Mouse (Mus musculus): ENCODE measurements around the gene Hoxb1. TPM values are rescaled to one million over a fixed set of nuclear protein-coding genes. Genes with fewer than 3 reads are reported as not detected.
A peak's percentile ranks its signal among the peaks of the same experiment; 100 is the strongest.

The Hoxb1 gene
- polyA plus RNA-seq, 2 experiments, result 0.11 TPM; not detected in 1

- no peak overlapping the region for H3K9ac ChIP-seq (ENCODE audit: low read depth, low read length, severe bottlenecking)
- no peak for ATAC-seq (ENCODE audit: low FRiP score, low read depth)
- under 1% methylated on average over 21 of the region's 34 CpGs for WGBS
Observed at GRCm38 (mm10) chr11:96319071-96319902, 46.3 kb upstream of the Hoxb1 start.

GRCm38 (mm10) chr11:96319910-96320309 lies 45.6 kb upstream of the Hoxb1 start:
- ATAC-seq (ENCODE audit: low FRiP score, low read depth) (no peak), DNase-seq (ENCODE audit: low spot score) (no peak)
- Histone ChIP-seq H3K36me3 (ENCODE audit: control insufficient read depth, insufficient read depth, low read length) (no peaks in the 10 kb centered on the region), H3K4me1 (ENCODE audit: control insufficient read depth, insufficient read depth, low read length) (peaks cover 5% of the 10 kb centered on the region), H3K9me3 (ENCODE audit: control insufficient read depth, low read length) (no peaks in the 10 kb centered on the region), H3K27me3 (ENCODE audit: control insufficient read depth, insufficient read depth, low read length) (peaks cover 98% of the 10 kb centered on the region), H3K9ac (ENCODE audit: low read depth, low read length, severe bottlenecking) (no peak overlapping the region), H3K4me3 (replicated peaks; ENCODE audit: low read length) (peak overlapping the region; percentile 21), H3K4me2 (replicated peaks; ENCODE audit: low read depth, low read length, severe bottlenecking) (peak overlapping the region; percentile 43), H3K27ac (replicated peaks; ENCODE audit: low read depth, low read length) (no peak overlapping the region)
- WGBS, result under 1% methylated on average over 29 of the region's 29 CpGs
- TF ChIP-seq POLR2A (IDR thresholded peaks at IDR 0.05; ENCODE audit: borderline replicate concordance, extremely low read depth, insufficient read depth, insufficient read length), result no peak

More at GRCm38 (mm10) chr11:96319071-96319902, 46.3 kb upstream of the Hoxb1 start:
- Histone ChIP-seq H3K27ac (replicated peaks; ENCODE audit: low read depth, low read length) (no peak overlapping the region; the same call in 1 of the 2 replicates), H3K36me3 (ENCODE audit: control insufficient read depth, insufficient read depth, low read length) (no peaks in the 10 kb centered on the region), H3K4me3 (replicated peaks; ENCODE audit: low read length) (peak overlapping the region; percentile 34), H3K4me1 (ENCODE audit: control insufficient read depth, insufficient read depth, low read length) (peaks cover 5% of the 10 kb centered on the region), H3K9me3 (ENCODE audit: control insufficient read depth, low read length) (no peaks in the 10 kb centered on the region), H3K4me2 (replicated peaks; ENCODE audit: low read depth, low read length, severe bottlenecking) (peak overlapping the region; percentile 43), H3K27me3 (ENCODE audit: control insufficient read depth, insufficient read depth, low read length) (peaks cover 98% of the 10 kb centered on the region)
- no peak for DNase-seq (ENCODE audit: low spot score)
- TF ChIP-seq POLR2A (IDR thresholded peaks at IDR 0.05; ENCODE audit: borderline replicate concordance, extremely low read depth, insufficient read depth, insufficient read length), result no peak

- no peak overlapping the region for H3K9ac ChIP-seq (ENCODE audit: low read depth, low read length, severe bottlenecking)
- H3K9me3 ChIP-seq (ENCODE audit: control insufficient read depth, low read length), result no peaks in the 10 kb centered on the region
- TF ChIP-seq POLR2A (IDR thresholded peaks at IDR 0.05; ENCODE audit: borderline replicate concordance, extremely low read depth, insufficient read depth, insufficient read length), result no peak
- ATAC-seq (ENCODE audit: low FRiP score, low read depth) (no peak), DNase-seq (ENCODE audit: low spot score) (no peak)
- no peak overlapping the region for H3K4me3 ChIP-seq (replicated peaks; ENCODE audit: low read length)
- WGBS, result 8% methylated on average over 17 of the region's 17 CpGs
- no peaks in the 10 kb centered on the region for H3K36me3 ChIP-seq (ENCODE audit: control insufficient read depth, insufficient read depth, low read length)
- H3K27ac ChIP-seq (replicated peaks; ENCODE audit: low read depth, low read length), result no peak overlapping the region
- H3K4me1 ChIP-seq (ENCODE audit: control insufficient read depth, insufficient read depth, low read length), result peaks cover 5% of the 10 kb centered on the region
- peaks cover 98% of the 10 kb centered on the region for H3K27me3 ChIP-seq (ENCODE audit: control insufficient read depth, insufficient read depth, low read length)
- 0 out of 2 replicates have a peak overlapping the region, but pooled peaks have one; percentile 43 for H3K4me2 ChIP-seq (replicated peaks; ENCODE audit: low read depth, low read length, severe bottlenecking)
Observed at GRCm38 (mm10) chr11:96320688-96321087, 44.9 kb upstream of the Hoxb1 start.

GRCm38 (mm10) chr11:96321846-96322245 lies 43.7 kb upstream of the Hoxb1 start:
- no peak for DNase-seq (ENCODE audit: low spot score)
- H3K4me3 ChIP-seq (replicated peaks; ENCODE audit: low read length), result no peak overlapping the region
- peaks cover 5% of the 10 kb centered on the region for H3K4me1 ChIP-seq (ENCODE audit: control insufficient read depth, insufficient read depth, low read length)
- no peak for TF ChIP-seq POLR2A (IDR thresholded peaks at IDR 0.05; ENCODE audit: borderline replicate concordance, extremely low read depth, insufficient read depth, insufficient read length)
- no peak overlapping the region for H3K27ac ChIP-seq (replicated peaks; ENCODE audit: low read depth, low read length)
- no peaks in the 10 kb centered on the region for H3K9me3 ChIP-seq (ENCODE audit: control insufficient read depth, low read length)
- H3K4me2 ChIP-seq (replicated peaks; ENCODE audit: low read depth, low read length, severe bottlenecking), result no peak overlapping the region
- H3K9ac ChIP-seq (ENCODE audit: low read depth, low read length, severe bottlenecking), result no peak overlapping the region
- no peak for ATAC-seq (ENCODE audit: low FRiP score, low read depth)
- H3K27me3 ChIP-seq (ENCODE audit: control insufficient read depth, insufficient read depth, low read length), result peaks cover 98% of the 10 kb centered on the region
- 18% methylated on average over 5 of the region's 5 CpGs for WGBS
- no peaks in the 10 kb centered on the region for H3K36me3 ChIP-seq (ENCODE audit: control insufficient read depth, insufficient read depth, low read length)

- H3K4me3 ChIP-seq (replicated peaks; ENCODE audit: low read length), result no peak overlapping the region
- H3K27ac ChIP-seq (replicated peaks; ENCODE audit: low read depth, low read length), result no peak overlapping the region
- TF ChIP-seq POLR2A (IDR thresholded peaks at IDR 0.05; ENCODE audit: borderline replicate concordance, extremely low read depth, insufficient read depth, insufficient read length), result no peak
- ATAC-seq (ENCODE audit: low FRiP score, low read depth) (no peak), DNase-seq (ENCODE audit: low spot score) (no peak)
- H3K9ac ChIP-seq (ENCODE audit: low read depth, low read length, severe bottlenecking), result no peak overlapping the region
- WGBS, result 12% methylated on average over 6 of the region's 6 CpGs
- H3K27me3 ChIP-seq (ENCODE audit: control insufficient read depth, insufficient read depth, low read length), result peaks cover 98% of the 10 kb centered on the region
- H3K4me2 ChIP-seq (replicated peaks; ENCODE audit: low read depth, low read length, severe bottlenecking), result no peak overlapping the region
- H3K4me1 ChIP-seq (ENCODE audit: control insufficient read depth, insufficient read depth, low read length), result peaks cover 5% of the 10 kb centered on the region
- no peaks in the 10 kb centered on the region for H3K36me3 ChIP-seq (ENCODE audit: control insufficient read depth, insufficient read depth, low read length)
- no peaks in the 10 kb centered on the region for H3K9me3 ChIP-seq (ENCODE audit: control insufficient read depth, low read length)
Observed at GRCm38 (mm10) chr11:96322738-96323137, 42.8 kb upstream of the Hoxb1 start.

Measured in limb, embryonic 14.5 days (tissue).